Mouse (Mus musculus): ENCODE measurements around the gene BC005624. TPM values are rescaled to one million over a fixed set of nuclear protein-coding genes. Genes with fewer than 3 reads are reported as not detected.
"Not testable (repeated sequence)": the region's sequence is repeated elsewhere in the genome, so short reads cannot be mapped to it uniquely, and the experiment has no call there.

The BC005624 gene
- polyA plus RNA-seq, 1 experiment from 2014 or later, result 64.4 TPM

GRCm38 (mm10) chr2:30942116-30942515 is 39.9 kb downstream of the BC005624 start:
- not testable (repeated sequence) for H3K4me1 ChIP-seq; H3K27ac ChIP-seq (replicated peaks); H3K36me3 ChIP-seq; H3K27me3 ChIP-seq; H3K4me2 ChIP-seq (replicated peaks); H3K4me3 ChIP-seq (replicated peaks); ATAC-seq (ENCODE audit: insufficient number of reproducible peaks, low FRiP score, low TSS enrichment, low read depth); H3K9ac ChIP-seq; H3K9me3 ChIP-seq (replicated peaks)
- WGBS, result 36% methylated on average over 7 of the region's 7 CpGs

DNA sequence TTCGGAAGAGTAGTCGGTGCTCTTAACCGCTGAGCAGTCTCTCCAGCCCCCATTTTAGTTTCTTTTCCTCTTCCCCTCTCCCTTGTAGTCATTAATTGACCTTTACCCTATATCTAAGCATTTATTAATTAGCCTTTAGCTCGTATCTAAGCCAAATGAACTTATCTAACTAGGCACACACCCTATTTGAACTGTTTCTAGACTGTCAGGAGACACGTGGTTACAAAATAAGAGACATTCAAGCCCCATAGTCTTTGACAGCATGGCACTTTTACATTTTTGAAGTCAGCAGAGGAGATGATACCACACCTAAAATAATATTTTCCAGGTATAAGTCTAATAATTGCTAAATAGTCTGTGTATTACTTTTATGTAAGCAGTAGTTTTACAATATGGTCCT is 40.4 kb downstream of the BC005624 start:
- no peak overlapping the region for H3K4me2 ChIP-seq (replicated peaks)
- H3K27ac ChIP-seq (replicated peaks), result no peak overlapping the region
- H3K9ac ChIP-seq, result no peak overlapping the region
- H3K36me3 ChIP-seq, result no peaks in the 10 kb centered on the region
- H3K9me3 ChIP-seq (replicated peaks), result no peaks in the 10 kb centered on the region
- peaks cover 4% of the 10 kb centered on the region; the same call in 1 of the 2 replicates for H3K4me1 ChIP-seq
- H3K27me3 ChIP-seq, result no peaks in the 10 kb centered on the region
- H3K4me3 ChIP-seq (replicated peaks), result no peak overlapping the region
- ATAC-seq (ENCODE audit: insufficient number of reproducible peaks, low FRiP score, low TSS enrichment, low read depth), result no peak
- 82% methylated on average over 5 of the region's 5 CpGs for WGBS

GRCm38 (mm10) chr2:30938574-30938991 is 43.4 kb downstream of the BC005624 start:
- Histone ChIP-seq H3K9me3 (replicated peaks) (no peaks in the 10 kb centered on the region), H3K4me2 (replicated peaks) (no peak overlapping the region), H3K27ac (replicated peaks) (no peak overlapping the region), H3K4me3 (replicated peaks) (no peak overlapping the region), H3K4me1 (peaks cover 4% of the 10 kb centered on the region; the same call in 1 of the 2 replicates), H3K36me3 (no peaks in the 10 kb centered on the region), H3K27me3 (no peaks in the 10 kb centered on the region), H3K9ac (no peak overlapping the region)
- ATAC-seq (ENCODE audit: insufficient number of reproducible peaks, low FRiP score, low TSS enrichment, low read depth), result no peak
- 55% methylated on average over 4 of the region's 4 CpGs for WGBS

- Histone ChIP-seq H3K36me3 (no peaks in the 10 kb centered on the region), H3K4me1 (peaks cover 3% of the 10 kb centered on the region; the same call in 1 of the 2 replicates), H3K4me3 (replicated peaks) (no peak overlapping the region), H3K4me2 (replicated peaks) (no peak overlapping the region), H3K9ac (no peak overlapping the region), H3K27ac (replicated peaks) (no peak overlapping the region), H3K9me3 (replicated peaks) (no peaks in the 10 kb centered on the region), H3K27me3 (no peaks in the 10 kb centered on the region)
- 77% methylated on average over 8 of the region's 8 CpGs for WGBS
- ATAC-seq (ENCODE audit: insufficient number of reproducible peaks, low FRiP score, low TSS enrichment, low read depth), result no peak
Observed at GRCm38 (mm10) chr2:30937731-30938130, 44.3 kb downstream of the BC005624 start.

DNA sequence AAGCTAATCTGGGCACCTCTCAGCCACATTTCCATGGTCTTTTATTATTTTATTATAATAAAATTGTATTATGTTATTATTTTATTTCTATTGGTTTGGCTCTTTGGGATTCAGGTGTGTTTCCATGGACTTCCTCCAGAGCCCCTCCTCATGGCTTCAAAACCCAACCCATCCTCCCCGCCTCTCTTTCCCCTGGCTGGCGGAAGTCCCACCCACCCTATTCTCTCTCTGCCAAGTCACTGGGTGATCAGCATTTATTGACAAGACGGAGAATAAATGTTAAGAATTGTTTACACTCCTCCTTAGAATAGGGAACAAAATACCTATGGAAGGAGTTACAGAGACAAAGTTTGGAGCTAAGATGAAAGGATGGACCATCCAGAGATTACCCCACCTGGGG is 45.2 kb downstream of the BC005624 start:
- 74% methylated on average over 3 of the region's 3 CpGs for WGBS
- H3K27ac ChIP-seq (replicated peaks), result no peak overlapping the region
- H3K36me3 ChIP-seq, result no peaks in the 10 kb centered on the region
- H3K27me3 ChIP-seq, result no peaks in the 10 kb centered on the region
- no peak for ATAC-seq (ENCODE audit: insufficient number of reproducible peaks, low FRiP score, low TSS enrichment, low read depth)
- no peaks in the 10 kb centered on the region for H3K4me1 ChIP-seq
- H3K4me2 ChIP-seq (replicated peaks), result no peak overlapping the region
- no peak overlapping the region for H3K4me3 ChIP-seq (replicated peaks)
- no peak overlapping the region for H3K9ac ChIP-seq
- no peaks in the 10 kb centered on the region for H3K9me3 ChIP-seq (replicated peaks)

GRCm38 (mm10) chr2:30933917-30934450 is 48.0 kb downstream of the BC005624 start:
- Histone ChIP-seq H3K4me3 (replicated peaks) (no peak overlapping the region), H3K27ac (replicated peaks) (no peak overlapping the region), H3K9ac (no peak overlapping the region), H3K4me1 (peaks cover 10% of the 10 kb centered on the region), H3K27me3 (no peaks in the 10 kb centered on the region), H3K9me3 (replicated peaks) (no peaks in the 10 kb centered on the region), H3K4me2 (replicated peaks) (no peak overlapping the region), H3K36me3 (no peaks in the 10 kb centered on the region)
- WGBS, result 20% methylated on average over 7 of the region's 7 CpGs
- no peak for ATAC-seq (ENCODE audit: insufficient number of reproducible peaks, low FRiP score, low TSS enrichment, low read depth)

DNA sequence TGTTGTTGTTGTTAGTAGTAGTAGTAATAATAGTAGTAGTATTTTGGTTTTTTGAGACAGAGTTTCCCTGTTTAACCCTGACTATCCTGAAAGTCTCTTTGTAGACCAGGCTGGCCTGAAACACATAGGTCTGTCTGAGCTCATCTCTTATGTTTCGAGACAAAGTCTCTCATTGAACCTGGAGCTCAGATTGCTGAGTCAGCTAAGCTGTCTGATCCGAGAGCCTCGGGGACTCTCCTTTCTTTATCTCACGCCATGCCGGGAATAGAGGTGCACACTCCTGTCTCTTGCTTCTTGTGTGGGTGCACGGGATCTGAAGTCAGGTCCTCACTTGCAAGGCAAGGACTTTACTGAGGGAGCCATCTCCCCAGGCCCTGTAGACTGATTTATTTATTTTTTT is 49.0 kb downstream of the BC005624 start:
- H3K9me3 ChIP-seq (replicated peaks), result no peaks in the 10 kb centered on the region
- H3K27me3 ChIP-seq, result no peaks in the 10 kb centered on the region
- no peak overlapping the region for H3K9ac ChIP-seq
- peaks cover 18% of the 10 kb centered on the region for H3K4me1 ChIP-seq
- H3K36me3 ChIP-seq, result no peaks in the 10 kb centered on the region
- no peak for ATAC-seq (ENCODE audit: insufficient number of reproducible peaks, low FRiP score, low TSS enrichment, low read depth)
- no peak overlapping the region for H3K4me3 ChIP-seq (replicated peaks)
- H3K27ac ChIP-seq (replicated peaks), result no peak overlapping the region
- 59% methylated on average over 6 of the region's 6 CpGs for WGBS
- H3K4me2 ChIP-seq (replicated peaks), result no peak overlapping the region

- Histone ChIP-seq H3K4me2 (replicated peaks) (no peak overlapping the region), H3K9me3 (replicated peaks) (no peaks in the 10 kb centered on the region), H3K36me3 (no peaks in the 10 kb centered on the region), H3K9ac (no peak overlapping the region), H3K4me1 (peaks cover 28% of the 10 kb centered on the region), H3K27ac (replicated peaks) (no peak overlapping the region), H3K4me3 (replicated peaks) (no peak overlapping the region), H3K27me3 (no peaks in the 10 kb centered on the region)
- WGBS, result 78% methylated on average over 3 of the region's 3 CpGs
- no peak for ATAC-seq (ENCODE audit: insufficient number of reproducible peaks, low FRiP score, low TSS enrichment, low read depth)
Observed at GRCm38 (mm10) chr2:30931922-30932321, 50.1 kb downstream of the BC005624 start.

GRCm38 (mm10) chr2:30930846-30931245 is 51.2 kb downstream of the BC005624 start:
- WGBS, result 87% methylated on average over 2 of the region's 2 CpGs
- H3K9ac ChIP-seq; H3K4me3 ChIP-seq (replicated peaks); H3K9me3 ChIP-seq (replicated peaks); H3K27ac ChIP-seq (replicated peaks); H3K36me3 ChIP-seq; H3K27me3 ChIP-seq; ATAC-seq (ENCODE audit: insufficient number of reproducible peaks, low FRiP score, low TSS enrichment, low read depth); H3K4me2 ChIP-seq (replicated peaks): not testable (repeated sequence)
- H3K4me1 ChIP-seq, result peaks cover 28% of the 10 kb centered on the region

DNA sequence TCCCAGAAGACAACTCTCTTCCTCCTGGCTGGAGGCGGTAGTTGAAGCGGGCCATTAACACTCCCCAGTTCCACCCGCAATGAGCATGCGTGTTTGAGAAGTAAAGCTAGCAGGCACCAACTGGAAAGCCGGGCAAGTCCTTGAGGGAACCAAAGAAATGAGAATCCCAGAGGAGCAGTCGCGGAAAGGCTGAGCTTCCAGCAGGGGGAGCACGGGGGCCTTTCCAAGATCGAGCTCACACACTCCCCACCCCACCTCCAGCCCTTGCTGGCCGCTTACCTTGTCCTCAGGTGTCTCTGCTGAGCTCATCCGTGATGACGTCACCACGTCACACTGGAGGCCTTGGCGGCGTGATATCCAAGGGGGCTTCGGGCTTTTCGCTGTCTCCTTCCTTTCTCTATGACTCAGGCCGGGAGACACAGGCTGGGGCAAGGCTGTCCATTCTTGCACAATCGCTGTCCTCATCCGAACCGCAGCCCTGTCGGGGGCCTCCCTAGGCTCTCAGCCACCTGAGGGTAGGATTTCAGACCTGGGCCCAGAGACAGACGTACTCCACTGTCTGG is 52.4 kb downstream of the BC005624 start, which contains the start of gene Ptges:
Ptges (minus strand) TSS at position 381 of the 563 bp plus-strand sequence.
- Histone ChIP-seq H3K9me3 (replicated peaks) (no peaks in the 10 kb centered on the region), H3K27me3 (no peaks in the 10 kb centered on the region), H3K9ac (peak within 1 kb of the TSS; percentile 18; the same call in 1 of the 2 replicates), H3K27ac (replicated peaks) (peak within 1 kb of the TSS; percentile 53), H3K4me1 (peaks cover 28% of the 10 kb centered on the region), H3K4me3 (replicated peaks) (peak within 1 kb of the TSS; percentile 38), H3K36me3 (no peaks in the 10 kb centered on the region), H3K4me2 (replicated peaks) (peak within 1 kb of the TSS; percentile 69)
- WGBS, result 3% methylated on average over 23 of the region's 23 CpGs
- ATAC-seq (ENCODE audit: insufficient number of reproducible peaks, low FRiP score, low TSS enrichment, low read depth), result peak; percentile 40; the same call in 1 of the 2 replicates

DNA sequence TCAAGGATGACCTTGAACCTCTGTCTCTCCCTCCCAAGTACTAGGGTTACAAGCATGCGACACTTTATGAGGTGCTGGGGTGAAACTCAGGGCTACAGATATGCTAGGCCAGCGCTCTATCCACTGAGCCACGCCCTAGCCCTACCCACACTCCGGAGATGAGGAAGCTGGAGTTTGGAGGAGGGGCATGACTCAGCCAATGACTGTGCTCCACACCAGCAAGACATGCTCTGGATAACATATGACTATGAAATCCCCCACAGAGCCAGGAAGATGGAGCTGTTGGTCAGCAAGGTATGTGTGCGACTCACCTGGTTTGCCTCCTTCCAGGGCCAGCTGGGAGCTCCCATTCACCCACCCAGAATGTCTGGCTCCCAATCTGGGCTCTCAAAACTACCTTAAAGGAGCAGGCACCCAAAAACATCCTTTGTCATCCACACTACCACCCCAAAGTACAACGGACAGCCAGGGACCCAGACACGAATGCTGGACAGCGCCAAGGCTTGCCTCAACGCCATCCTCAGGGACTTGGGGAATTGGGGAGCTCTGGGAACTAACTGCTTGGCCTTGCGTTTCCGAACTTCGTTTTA is 53.0 kb downstream of the BC005624 start:
- no peaks in the 10 kb centered on the region for H3K9me3 ChIP-seq (replicated peaks)
- H3K4me1 ChIP-seq, result peaks cover 28% of the 10 kb centered on the region
- H3K36me3 ChIP-seq, result no peaks in the 10 kb centered on the region
- H3K4me2 ChIP-seq (replicated peaks), result peak overlapping the region; percentile 69
- ATAC-seq (ENCODE audit: insufficient number of reproducible peaks, low FRiP score, low TSS enrichment, low read depth), result no peak
- H3K9ac ChIP-seq, result no peak overlapping the region
- H3K27ac ChIP-seq (replicated peaks), result peak overlapping the region; percentile 53
- WGBS, result 29% methylated on average over 12 of the region's 12 CpGs
- H3K27me3 ChIP-seq, result no peaks in the 10 kb centered on the region
- peak overlapping the region; percentile 38 for H3K4me3 ChIP-seq (replicated peaks)

Measured in embryonic facial prominence, embryonic 15.5 days (tissue).